Mouse (Mus musculus): ENCODE measurements around the gene Tubb5. TPM values are rescaled to one million over a fixed set of nuclear protein-coding genes. Genes with fewer than 3 reads are reported as not detected.
"Not testable (repeated sequence)": the region's sequence is repeated elsewhere in the genome, so short reads cannot be mapped to it uniquely, and the experiment has no call there.

Gene Tubb5
- polyA plus RNA-seq, 1 experiment from 2014 or later = 1,706 TPM

GRCm38 (mm10) chr17:35850974-35851373 lies 12.9 kb upstream of the Tubb5 start:
- Histone ChIP-seq H3K4me2 (no peak overlapping the region), H3K36me3 (peaks cover 58% of the 10 kb centered on the region), H3K9ac (no peak overlapping the region), H3K4me1 (replicated peaks) (no peaks in the 10 kb centered on the region), H3K9me3 (no peaks in the 10 kb centered on the region), H3K27ac (replicated peaks) (no peak overlapping the region), H3K27me3 (no peaks in the 10 kb centered on the region), H3K4me3 (no peak overlapping the region)
- no peak for ATAC-seq (ENCODE audit: low FRiP score, low read depth)
- 89% methylated on average over 3 of the region's 3 CpGs for WGBS

GRCm38 (mm10) chr17:35848112-35848511 lies 10.0 kb upstream of the Tubb5 start:
- no peak overlapping the region for H3K4me3 ChIP-seq
- no peaks in the 10 kb centered on the region for H3K9me3 ChIP-seq
- H3K27me3 ChIP-seq = no peaks in the 10 kb centered on the region
- H3K4me2 ChIP-seq = no peak overlapping the region
- no peak overlapping the region for H3K9ac ChIP-seq
- no peak overlapping the region for H3K27ac ChIP-seq (replicated peaks)
- H3K4me1 ChIP-seq (replicated peaks) = no peaks in the 10 kb centered on the region
- H3K36me3 ChIP-seq = peaks cover 62% of the 10 kb centered on the region
- 53% methylated on average over 1 of the region's 1 CpGs for WGBS
- ATAC-seq (ENCODE audit: low FRiP score, low read depth) = no peak

- no peak overlapping the region for H3K27ac ChIP-seq (replicated peaks)
- H3K27me3 ChIP-seq = no peaks in the 10 kb centered on the region
- H3K9me3 ChIP-seq = no peaks in the 10 kb centered on the region
- no peak overlapping the region for H3K9ac ChIP-seq
- ATAC-seq (ENCODE audit: low FRiP score, low read depth) = no peak
- no peak overlapping the region for H3K4me2 ChIP-seq
- H3K4me3 ChIP-seq = no peak overlapping the region
- 94% methylated on average over 3 of the region's 3 CpGs for WGBS
- H3K36me3 ChIP-seq = peaks cover 27% of the 10 kb centered on the region
- H3K4me1 ChIP-seq (replicated peaks) = peaks cover 29% of the 10 kb centered on the region
Observed at GRCm38 (mm10) chr17:35843514-35843913, 5.4 kb upstream of the Tubb5 start.

GRCm38 (mm10) chr17:35842006-35842405 lies 3.9 kb upstream of the Tubb5 start:
- WGBS = 18% methylated on average over 11 of the region's 11 CpGs

GRCm38 (mm10) chr17:35841076-35841950 lies 3.2 kb upstream of the Tubb5 start, which contains the start of gene Mdc1:
Gene Mdc1, plus strand, starts transcription at chr17:35841515.
- H3K27ac ChIP-seq (replicated peaks) = peak within 1 kb of the TSS; percentile 81

More at GRCm38 (mm10) chr17:35842006-35842405, 3.9 kb upstream of the Tubb5 start:
- H3K4me3 ChIP-seq = peak overlapping the region; percentile 59
- H3K27me3 ChIP-seq = no peaks in the 10 kb centered on the region
- no peaks in the 10 kb centered on the region for H3K9me3 ChIP-seq
- peak overlapping the region; percentile 40 for H3K9ac ChIP-seq
- peaks cover 29% of the 10 kb centered on the region for H3K4me1 ChIP-seq (replicated peaks)
- peak overlapping the region; percentile 79 for H3K27ac ChIP-seq (replicated peaks)
- ATAC-seq (ENCODE audit: low FRiP score, low read depth) = no peak
- H3K36me3 ChIP-seq = peaks cover 16% of the 10 kb centered on the region
- H3K4me2 ChIP-seq = peak overlapping the region; percentile 63

GRCm38 (mm10) chr17:35840561-35840960 lies 2.5 kb upstream of the Tubb5 start:
- Histone ChIP-seq H3K9ac (no peak overlapping the region; the same call in 1 of the 2 replicates), H3K36me3 (peaks cover 13% of the 10 kb centered on the region), H3K4me1 (replicated peaks) (peaks cover 39% of the 10 kb centered on the region), H3K27ac (replicated peaks) (peak overlapping the region; percentile 81), H3K27me3 (no peaks in the 10 kb centered on the region), H3K4me2 (peak overlapping the region; percentile 63), H3K4me3 (peak overlapping the region; percentile 59), H3K9me3 (no peaks in the 10 kb centered on the region)
- no peak for ATAC-seq (ENCODE audit: low FRiP score, low read depth)
- 57% methylated on average over 14 of the region's 14 CpGs for WGBS

More at GRCm38 (mm10) chr17:35841076-35841950, 3.2 kb upstream of the Tubb5 start, which contains the start of gene Mdc1:
- Histone ChIP-seq H3K9ac (peak within 1 kb of the TSS; percentile 43), H3K4me1 (replicated peaks) (peaks cover 31% of the 10 kb centered on the region), H3K4me3 (peak within 1 kb of the TSS; percentile 59), H3K4me2 (peak within 1 kb of the TSS; percentile 63), H3K36me3 (peaks cover 14% of the 10 kb centered on the region), H3K9me3 (no peaks in the 10 kb centered on the region), H3K27me3 (no peaks in the 10 kb centered on the region)
- under 1% methylated on average over 59 of the region's 59 CpGs for WGBS
- peak; percentile 95 for ATAC-seq (ENCODE audit: low FRiP score, low read depth)

GRCm38 (mm10) chr17:35839002-35839401 lies 896 bp upstream of the Tubb5 start:
- 57% methylated on average over 3 of the region's 3 CpGs for WGBS
- H3K27ac ChIP-seq (replicated peaks) = peak overlapping the region; percentile 98
- H3K4me3 ChIP-seq = peak overlapping the region; percentile 84
- not testable (repeated sequence) for H3K9me3 ChIP-seq; ATAC-seq (ENCODE audit: low FRiP score, low read depth); H3K27me3 ChIP-seq
- peak overlapping the region; percentile 44 for H3K9ac ChIP-seq
- peak overlapping the region; percentile 77 for H3K4me2 ChIP-seq
- peaks cover 54% of the 10 kb centered on the region for H3K4me1 ChIP-seq (replicated peaks)
- peaks cover 20% of the 10 kb centered on the region for H3K36me3 ChIP-seq

- no peak for ATAC-seq (ENCODE audit: low FRiP score, low read depth)
- Histone ChIP-seq H3K36me3 (peaks cover 24% of the 10 kb centered on the region), H3K9me3 (no peaks in the 10 kb centered on the region), H3K4me3 (peak overlapping the region; percentile 84), H3K27ac (replicated peaks) (peak overlapping the region; percentile 98), H3K4me2 (peak overlapping the region; percentile 77), H3K9ac (peak overlapping the region; percentile 44), H3K27me3 (no peaks in the 10 kb centered on the region), H3K4me1 (replicated peaks) (peaks cover 59% of the 10 kb centered on the region)
- 2% methylated on average over 5 of the region's 5 CpGs for WGBS
Observed at GRCm38 (mm10) chr17:35838570-35838969, 464 bp upstream of the Tubb5 start.

- Histone ChIP-seq H3K4me3 (peak overlapping the region; percentile 84), H3K9ac (peak overlapping the region; percentile 96), H3K36me3 (peaks cover 29% of the 10 kb centered on the region), H3K4me1 (replicated peaks) (peaks cover 62% of the 10 kb centered on the region), H3K27ac (replicated peaks) (peak overlapping the region; percentile 98), H3K9me3 (no peaks in the 10 kb centered on the region), H3K4me2 (peak overlapping the region; percentile 77), H3K27me3 (no peaks in the 10 kb centered on the region)
- 0% methylated on average over 18 of the region's 18 CpGs for WGBS
- ATAC-seq (ENCODE audit: low FRiP score, low read depth) = no peak
Observed at GRCm38 (mm10) chr17:35837487-35837886, 619 bp downstream of the Tubb5 start.

GRCm38 (mm10) chr17:35836991-35837422 lies 1.1 kb downstream of the Tubb5 start:
- under 1% methylated on average over 25 of the region's 25 CpGs for WGBS
- H3K4me2 ChIP-seq = peak overlapping the region; percentile 77
- H3K4me1 ChIP-seq (replicated peaks) = peaks cover 57% of the 10 kb centered on the region

GRCm38 (mm10) chr17:35836178-35836965 lies 1.7 kb downstream of the Tubb5 start:
- Histone ChIP-seq H3K9me3 (no peaks in the 10 kb centered on the region), H3K4me2 (peak overlapping the region; percentile 77), H3K27ac (replicated peaks) (peak overlapping the region; percentile 98), H3K36me3 (peaks cover 34% of the 10 kb centered on the region), H3K4me3 (peak overlapping the region; percentile 84), H3K9ac (peak overlapping the region; percentile 96), H3K27me3 (no peaks in the 10 kb centered on the region), H3K4me1 (replicated peaks) (peaks cover 56% of the 10 kb centered on the region)
- 6% methylated on average over 24 of the region's 24 CpGs for WGBS
- ATAC-seq (ENCODE audit: low FRiP score, low read depth) = no peak

More at GRCm38 (mm10) chr17:35836991-35837422, 1.1 kb downstream of the Tubb5 start:
- peak overlapping the region; percentile 98 for H3K27ac ChIP-seq (replicated peaks)
- peak; percentile 13 for ATAC-seq (ENCODE audit: low FRiP score, low read depth)
- no peaks in the 10 kb centered on the region for H3K9me3 ChIP-seq
- H3K27me3 ChIP-seq = no peaks in the 10 kb centered on the region
- peak overlapping the region; percentile 84 for H3K4me3 ChIP-seq
- peaks cover 31% of the 10 kb centered on the region for H3K36me3 ChIP-seq
- H3K9ac ChIP-seq = peak overlapping the region; percentile 96
